Mouse (Mus musculus): ENCODE measurements around the gene Etnk1. TPM values are rescaled to one million over a fixed set of nuclear protein-coding genes. Genes with fewer than 3 reads are reported as not detected.
"Not testable (repeated sequence)": the region's sequence is repeated elsewhere in the genome, so short reads cannot be mapped to it uniquely, and the experiment has no call there.

The Etnk1 gene
- polyA plus RNA-seq, 1 experiment: 113 TPM

DNA sequence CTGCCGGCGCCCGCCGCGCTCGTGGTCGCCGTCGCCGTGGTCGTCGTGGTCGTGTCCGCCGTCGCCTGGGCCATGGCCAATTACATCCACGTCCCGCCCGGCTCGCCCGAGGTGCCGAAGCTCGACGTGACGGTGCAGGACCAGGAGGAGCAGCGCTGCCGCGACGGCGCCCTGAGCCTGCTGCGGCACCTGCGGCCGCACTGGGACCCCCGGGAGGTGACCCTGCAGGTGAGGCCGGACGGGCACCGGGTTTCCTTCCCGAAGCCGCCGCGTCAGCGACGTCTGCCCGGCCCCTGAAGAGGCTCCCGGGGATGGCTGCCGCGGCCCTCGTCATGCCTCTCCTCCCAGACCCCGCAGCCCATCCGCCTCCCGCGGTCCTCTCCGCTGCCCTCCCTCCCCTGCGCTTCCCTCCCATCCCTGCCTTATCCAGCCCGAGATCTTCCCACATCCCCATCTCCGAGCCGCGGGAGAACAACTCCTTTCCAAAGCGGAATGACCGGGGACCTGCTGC is 443 bp downstream of the Etnk1 start:
- no peak for DNase-seq
- Histone ChIP-seq H3K27me3 (ENCODE audit: control insufficient read depth, insufficient read depth, low read length) (no peaks in the 10 kb centered on the region), H3K4me1 (replicated peaks; ENCODE audit: control insufficient read depth, insufficient read depth, low read length) (peaks cover 24% of the 10 kb centered on the region), H3K4me3 (ENCODE audit: control insufficient read depth, insufficient read depth, low read length) (peak overlapping the region; percentile 86), H3K27ac (ENCODE audit: control insufficient read depth, insufficient read depth, low read length) (peak overlapping the region; percentile 53), H3K36me3 (ENCODE audit: control insufficient read depth, insufficient read depth, low read length) (peaks cover 14% of the 10 kb centered on the region)
- TF ChIP-seq POLR2A (IDR thresholded peaks at IDR 0.05; ENCODE audit: control insufficient read depth, extremely low read depth, insufficient read depth, low read length, poor library complexity) (no peak), CTCF (IDR thresholded peaks at IDR 0.05; ENCODE audit: borderline replicate concordance, control insufficient read depth, extremely low read depth, insufficient read depth, low read length, poor library complexity) (no peak)
- under 1% methylated on average over 57 of the region's 60 CpGs for WGBS

DNA sequence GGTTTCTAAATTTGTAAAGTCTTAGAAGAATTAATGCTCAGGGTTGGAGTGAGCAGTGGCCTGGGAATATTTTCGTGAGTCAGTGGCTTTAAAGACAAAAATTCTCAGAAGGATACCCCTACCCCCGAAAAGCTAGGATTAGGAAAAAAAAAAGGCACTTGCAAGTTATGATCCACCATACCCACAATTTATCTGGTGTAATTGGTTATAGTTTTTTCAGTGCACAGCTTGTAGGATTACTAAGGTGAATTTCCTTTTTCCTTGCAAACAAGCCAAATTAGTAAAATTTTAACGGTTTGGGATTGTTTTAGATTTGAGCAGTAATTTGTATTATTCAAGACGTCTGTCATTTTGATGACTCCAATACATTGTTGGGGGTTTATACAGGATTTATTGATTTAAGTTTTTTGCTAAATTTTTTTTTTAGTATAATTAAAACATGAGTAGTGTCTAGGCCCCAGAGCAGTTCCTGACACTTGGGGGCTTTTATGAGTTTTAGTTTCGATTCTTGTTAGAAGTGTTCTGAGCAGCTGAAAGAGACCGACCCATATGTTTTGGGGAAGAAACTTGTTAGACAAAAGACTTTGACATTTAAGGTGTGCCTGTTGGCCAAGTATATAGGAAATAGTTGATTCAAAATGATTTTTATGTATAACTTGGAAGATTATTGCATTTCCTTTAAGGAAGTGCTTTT is 1.1 kb downstream of the Etnk1 start:
- H3K4me3 ChIP-seq (ENCODE audit: control insufficient read depth, insufficient read depth, low read length): peak overlapping the region; percentile 86
- TF ChIP-seq POLR2A (IDR thresholded peaks at IDR 0.05; ENCODE audit: control insufficient read depth, extremely low read depth, insufficient read depth, low read length, poor library complexity) (no peak), CTCF (IDR thresholded peaks at IDR 0.05; ENCODE audit: borderline replicate concordance, control insufficient read depth, extremely low read depth, insufficient read depth, low read length, poor library complexity) (no peak)
- WGBS: under 1% methylated on average over 6 of the region's 6 CpGs
- no peak for DNase-seq
- peaks cover 21% of the 10 kb centered on the region for H3K36me3 ChIP-seq (ENCODE audit: control insufficient read depth, insufficient read depth, low read length)
- no peaks in the 10 kb centered on the region for H3K27me3 ChIP-seq (ENCODE audit: control insufficient read depth, insufficient read depth, low read length)
- H3K4me1 ChIP-seq (replicated peaks; ENCODE audit: control insufficient read depth, insufficient read depth, low read length): peaks cover 24% of the 10 kb centered on the region
- peak overlapping the region; percentile 53 for H3K27ac ChIP-seq (ENCODE audit: control insufficient read depth, insufficient read depth, low read length)

DNA sequence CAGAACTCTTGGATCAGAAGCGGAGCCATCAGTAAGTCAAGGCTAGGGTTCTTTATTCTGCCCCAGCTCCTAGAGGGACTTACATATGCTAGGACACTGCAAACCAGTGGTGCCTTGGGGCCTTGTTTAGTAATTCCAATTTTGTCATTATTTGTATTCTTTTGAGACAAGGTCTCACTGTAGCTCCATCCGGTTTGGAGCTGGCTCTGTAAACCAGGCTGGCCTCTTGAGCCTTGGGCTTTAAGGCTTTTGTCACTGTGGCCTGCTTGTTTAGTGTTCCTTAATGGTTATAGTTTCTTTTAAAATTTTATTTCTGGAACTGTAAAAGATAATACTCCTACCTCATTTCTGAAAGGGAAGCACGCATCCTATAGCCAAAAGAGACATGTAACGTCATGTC is 2.4 kb downstream of the Etnk1 start:
- TF ChIP-seq POLR2A (IDR thresholded peaks at IDR 0.05; ENCODE audit: control insufficient read depth, extremely low read depth, insufficient read depth, low read length, poor library complexity) (no peak), CTCF (IDR thresholded peaks at IDR 0.05; ENCODE audit: borderline replicate concordance, control insufficient read depth, extremely low read depth, insufficient read depth, low read length, poor library complexity) (no peak)
- Histone ChIP-seq H3K27ac (ENCODE audit: control insufficient read depth, insufficient read depth, low read length) (peak overlapping the region; percentile 28), H3K4me1 (replicated peaks; ENCODE audit: control insufficient read depth, insufficient read depth, low read length) (peaks cover 23% of the 10 kb centered on the region), H3K36me3 (ENCODE audit: control insufficient read depth, insufficient read depth, low read length) (peaks cover 32% of the 10 kb centered on the region), H3K4me3 (ENCODE audit: control insufficient read depth, insufficient read depth, low read length) (no peak overlapping the region), H3K27me3 (ENCODE audit: control insufficient read depth, insufficient read depth, low read length) (no peaks in the 10 kb centered on the region)
- WGBS: 75% methylated on average over 4 of the region's 4 CpGs
- DNase-seq: no peak

DNA sequence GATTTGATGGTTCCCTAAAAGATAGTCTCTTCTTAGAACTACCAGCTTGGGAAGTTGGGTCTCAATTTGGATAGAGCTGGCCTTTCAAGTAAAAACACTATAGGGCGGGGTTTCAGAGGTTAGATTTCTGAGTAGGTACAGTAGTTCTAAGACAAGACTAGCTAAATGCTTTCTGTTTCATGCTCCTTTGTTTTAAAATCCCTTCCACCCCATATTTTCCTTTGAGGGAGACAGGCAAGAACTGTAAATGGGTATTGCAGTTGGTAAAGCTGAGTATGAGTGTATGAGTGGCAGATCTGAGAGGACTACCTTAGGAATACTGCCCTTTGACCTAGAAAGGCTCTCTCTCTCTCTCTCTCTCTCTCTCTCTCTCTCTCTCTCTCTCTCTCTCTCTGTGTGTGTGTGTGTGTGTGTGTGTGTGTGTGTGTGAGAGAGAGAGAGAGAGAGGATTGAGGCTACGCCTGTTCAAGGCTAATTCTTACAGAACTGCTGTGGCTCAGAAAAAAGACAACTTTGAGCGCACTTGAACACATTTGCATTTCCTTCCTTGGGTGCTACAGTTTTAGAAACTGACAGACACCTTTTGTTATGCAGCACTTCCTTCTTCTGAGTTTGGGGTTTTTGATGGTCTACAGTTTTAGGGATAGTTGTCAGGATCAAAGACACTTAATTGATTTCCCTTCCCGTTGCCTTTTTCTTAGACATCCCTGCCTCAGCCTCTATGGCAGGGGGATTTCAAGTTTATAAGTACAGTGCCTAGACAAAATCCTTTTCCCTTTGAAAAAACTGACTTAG is 3.3 kb downstream of the Etnk1 start:
- H3K36me3 ChIP-seq (ENCODE audit: control insufficient read depth, insufficient read depth, low read length): peaks cover 32% of the 10 kb centered on the region
- 19% methylated on average over 4 of the region's 4 CpGs for WGBS
- no peaks in the 10 kb centered on the region for H3K27me3 ChIP-seq (ENCODE audit: control insufficient read depth, insufficient read depth, low read length)
- peak overlapping the region; percentile 60; the same call in 1 of the 2 replicates for H3K27ac ChIP-seq (ENCODE audit: control insufficient read depth, insufficient read depth, low read length)
- H3K4me1 ChIP-seq (replicated peaks; ENCODE audit: control insufficient read depth, insufficient read depth, low read length): peaks cover 28% of the 10 kb centered on the region
- no peak for DNase-seq
- no peak for TF ChIP-seq POLR2A (IDR thresholded peaks at IDR 0.05; ENCODE audit: control insufficient read depth, extremely low read depth, insufficient read depth, low read length, poor library complexity)
- no peak overlapping the region for H3K4me3 ChIP-seq (ENCODE audit: control insufficient read depth, insufficient read depth, low read length)

DNA sequence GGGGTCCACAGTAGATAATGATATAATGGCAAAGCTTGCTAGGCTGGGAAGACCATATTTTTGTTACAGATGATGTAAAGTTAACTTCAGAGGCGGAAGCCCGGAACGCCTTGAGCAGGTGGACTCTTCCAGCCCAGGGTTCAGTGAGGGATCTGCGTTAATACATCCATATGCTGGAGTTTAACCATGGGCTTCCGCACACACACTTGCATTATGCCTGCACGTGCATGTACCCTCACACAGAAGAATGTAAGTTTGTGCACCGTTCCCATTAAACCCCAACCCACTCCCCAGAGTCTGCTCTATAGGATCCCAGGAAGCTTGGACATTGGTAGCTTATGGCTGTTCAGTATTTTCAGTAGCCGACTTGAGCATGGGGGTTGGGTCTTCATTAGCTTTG is 4.0 kb downstream of the Etnk1 start:
- DNase-seq: no peak
- H3K27me3 ChIP-seq (ENCODE audit: control insufficient read depth, insufficient read depth, low read length): no peaks in the 10 kb centered on the region
- no peak overlapping the region for H3K4me3 ChIP-seq (ENCODE audit: control insufficient read depth, insufficient read depth, low read length)
- H3K4me1 ChIP-seq (replicated peaks; ENCODE audit: control insufficient read depth, insufficient read depth, low read length): peaks cover 26% of the 10 kb centered on the region
- H3K27ac ChIP-seq (ENCODE audit: control insufficient read depth, insufficient read depth, low read length): peak overlapping the region; percentile 9
- peaks cover 32% of the 10 kb centered on the region for H3K36me3 ChIP-seq (ENCODE audit: control insufficient read depth, insufficient read depth, low read length)
- 93% methylated on average over 8 of the region's 8 CpGs for WGBS
- TF ChIP-seq POLR2A (IDR thresholded peaks at IDR 0.05; ENCODE audit: control insufficient read depth, extremely low read depth, insufficient read depth, low read length, poor library complexity) (no peak), CTCF (IDR thresholded peaks at IDR 0.05; ENCODE audit: borderline replicate concordance, control insufficient read depth, extremely low read depth, insufficient read depth, low read length, poor library complexity) (no peak)

DNA sequence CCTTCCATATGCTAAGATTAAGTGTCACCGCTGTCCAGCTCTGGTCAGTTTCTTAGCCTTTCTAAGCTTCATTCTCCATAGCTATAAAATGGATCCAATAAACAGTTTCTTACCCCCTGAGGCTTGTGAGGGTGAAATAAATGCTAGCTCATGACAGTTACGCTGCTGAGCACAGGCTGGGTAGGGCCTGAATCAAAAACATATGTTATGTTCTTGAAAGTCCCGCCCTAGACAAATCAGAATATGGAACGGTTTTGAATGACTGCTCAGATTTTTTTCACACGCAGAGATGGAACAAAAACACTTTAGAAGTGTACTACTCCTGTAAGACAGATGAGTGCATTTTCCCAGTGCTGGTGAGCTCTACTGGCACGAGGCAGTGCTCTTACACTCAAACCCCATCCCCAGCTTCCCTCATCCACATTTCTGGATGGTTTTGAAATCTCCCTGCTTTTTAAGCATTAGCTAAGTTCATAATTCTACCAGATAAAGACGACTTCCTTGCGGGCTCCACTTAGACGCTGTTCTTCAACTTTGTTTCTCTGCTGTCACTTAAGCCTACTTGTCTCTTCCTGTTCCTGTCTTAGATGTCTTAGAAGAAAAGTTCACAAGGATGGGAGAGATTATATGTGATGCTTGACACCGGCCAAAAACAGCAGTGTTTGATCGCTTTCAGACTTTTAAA is 4.9 kb downstream of the Etnk1 start:
- H3K27me3 ChIP-seq (ENCODE audit: control insufficient read depth, insufficient read depth, low read length): no peaks in the 10 kb centered on the region
- H3K4me1 ChIP-seq (replicated peaks; ENCODE audit: control insufficient read depth, insufficient read depth, low read length): peaks cover 30% of the 10 kb centered on the region
- no peak overlapping the region for H3K4me3 ChIP-seq (ENCODE audit: control insufficient read depth, insufficient read depth, low read length)
- WGBS: 50% methylated on average over 11 of the region's 11 CpGs
- TF ChIP-seq POLR2A (IDR thresholded peaks at IDR 0.05; ENCODE audit: control insufficient read depth, extremely low read depth, insufficient read depth, low read length, poor library complexity) (no peak), CTCF (IDR thresholded peaks at IDR 0.05; ENCODE audit: borderline replicate concordance, control insufficient read depth, extremely low read depth, insufficient read depth, low read length, poor library complexity) (no peak)
- no peak for DNase-seq
- H3K27ac ChIP-seq (ENCODE audit: control insufficient read depth, insufficient read depth, low read length): peak overlapping the region; percentile 82
- peaks cover 32% of the 10 kb centered on the region for H3K36me3 ChIP-seq (ENCODE audit: control insufficient read depth, insufficient read depth, low read length)

DNA sequence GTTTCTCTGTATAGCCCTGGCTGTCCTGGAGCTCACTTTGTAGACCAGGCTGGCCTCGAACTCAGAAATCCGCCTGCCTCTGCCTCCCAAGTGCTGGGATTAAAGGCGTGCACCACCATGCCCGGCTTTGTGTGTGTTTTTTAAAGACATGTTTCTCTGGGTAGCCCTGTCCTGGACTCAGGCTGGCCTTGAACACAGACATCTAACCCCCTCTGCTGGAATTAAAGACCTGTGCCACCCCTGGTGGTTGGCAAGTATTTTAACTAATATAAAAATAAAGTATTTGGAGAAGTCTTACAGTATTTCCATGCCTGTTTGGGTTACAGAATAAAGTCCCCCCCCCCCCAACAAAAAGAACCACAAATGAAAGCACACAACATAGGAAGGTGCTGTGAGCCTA is 5.7 kb downstream of the Etnk1 start:
- not testable (repeated sequence) for H3K27ac ChIP-seq (ENCODE audit: control insufficient read depth, insufficient read depth, low read length); H3K4me3 ChIP-seq (ENCODE audit: control insufficient read depth, insufficient read depth, low read length); H3K27me3 ChIP-seq (ENCODE audit: control insufficient read depth, insufficient read depth, low read length); DNase-seq
- peaks cover 30% of the 10 kb centered on the region for H3K4me1 ChIP-seq (replicated peaks; ENCODE audit: control insufficient read depth, insufficient read depth, low read length)
- 91% methylated on average over 4 of the region's 4 CpGs for WGBS
- peaks cover 39% of the 10 kb centered on the region for H3K36me3 ChIP-seq (ENCODE audit: control insufficient read depth, insufficient read depth, low read length)
